In the genomic region with DNA sequence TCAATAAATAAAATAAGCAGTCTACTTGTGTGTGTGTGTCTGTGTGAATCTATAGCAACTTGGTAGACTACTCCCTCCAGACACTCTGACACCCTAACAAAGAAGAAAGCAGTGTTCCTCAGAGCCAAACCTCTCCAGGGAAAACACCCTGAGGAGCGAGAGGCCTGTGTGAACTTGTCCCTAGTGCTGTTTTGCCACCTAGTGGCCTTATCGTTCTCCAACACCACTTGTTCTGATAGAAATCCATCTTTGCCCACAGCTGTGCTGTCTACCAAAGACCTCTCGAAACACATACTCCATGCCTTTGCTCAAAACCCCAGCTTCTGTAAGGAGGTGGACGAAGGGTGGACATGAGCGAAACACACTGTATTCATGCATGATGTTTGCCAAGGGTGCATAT, we compare ENCODE assay signal across 10 mouse cellular contexts. TPM values are rescaled to one million over a fixed set of nuclear protein-coding genes. Genes with fewer than 3 reads are reported as not detected.
DNase-seq lines count a peak whose midpoint lies in the region; ATAC-seq and TF ChIP-seq lines count a peak whose summit lies in the region.
"Had no signal": no experiment of that assay in that cellular context is flagged by ENCODE, and none has a peak within 500 bp of the region (broad histone marks: within the 10 kb centered on the region; RNA-seq: fewer than 3 reads in every experiment).

No protein-coding gene starts in this region.

- no peaks in the 10 kb centered on the region for H3K9me3 ChIP-seq in embryonic facial prominence, embryonic 11.5 days (replicated peaks; ENCODE audit: control insufficient read depth, low read length)
- no peaks in the 10 kb centered on the region for H3K9me3 ChIP-seq in heart, embryonic 10.5 days
- no peaks in the 10 kb centered on the region for H3K9me3 ChIP-seq in midbrain, postnatal 0 days (ENCODE audit: low read length)

- no peak overlapping the region for H3K4me3 ChIP-seq in embryonic facial prominence, embryonic 11.5 days (ENCODE audit: low read depth, low read length)
- no peak overlapping the region for H3K4me3 ChIP-seq in heart, embryonic 10.5 days
- H3K4me3 ChIP-seq in midbrain, postnatal 0 days (ENCODE audit: low read depth, low read length), result no peak overlapping the region
- H3K4me3 ChIP-seq in thymus, adult 2 months (ENCODE audit: control insufficient read depth, insufficient read depth, low read length), result no peak overlapping the region

- no peak for TF ChIP-seq POLR2A in thymus, adult 2 months (IDR thresholded peaks at IDR 0.05; ENCODE audit: control insufficient read depth, extremely low read depth, insufficient read depth, low read length, poor library complexity)

- 36% methylated on average over 5 of the region's 5 CpGs for WGBS in embryonic facial prominence, embryonic 11.5 days
- 32% methylated on average over 5 of the region's 5 CpGs for WGBS in heart, embryonic 10.5 days
- 32% methylated on average over 5 of the region's 5 CpGs for whole genome bisulfite sequencing in midbrain, postnatal 0 days
- WGBS in thymus, adult 2 months, result 42% methylated on average over 5 of the region's 5 CpGs

- no peaks in the 10 kb centered on the region for H3K4me1 ChIP-seq in embryonic facial prominence, embryonic 11.5 days (ENCODE audit: control insufficient read depth, insufficient read depth, low read length)
- no peaks in the 10 kb centered on the region for H3K4me1 ChIP-seq in heart, embryonic 10.5 days
- H3K4me1 ChIP-seq in midbrain, postnatal 0 days (ENCODE audit: insufficient read depth, low read length), result no peaks in the 10 kb centered on the region
- H3K4me1 ChIP-seq in thymus, adult 2 months (replicated peaks; ENCODE audit: control insufficient read depth, insufficient read depth, low read length), result no peaks in the 10 kb centered on the region

- 0 out of 2 replicates have a peak overlapping the region, but pooled peaks have one; percentile 23 for H3K9ac ChIP-seq in embryonic facial prominence, embryonic 11.5 days (replicated peaks; ENCODE audit: low read length)
- no peak overlapping the region for H3K9ac ChIP-seq in midbrain, postnatal 0 days (replicated peaks; ENCODE audit: low read length, poor library complexity, severe bottlenecking)

- H3K36me3 ChIP-seq in embryonic facial prominence, embryonic 11.5 days (replicated peaks; ENCODE audit: control insufficient read depth, insufficient read depth, low read depth, low read length), result no peaks in the 10 kb centered on the region
- no peaks in the 10 kb centered on the region for H3K36me3 ChIP-seq in heart, embryonic 10.5 days
- H3K36me3 ChIP-seq in midbrain, postnatal 0 days (ENCODE audit: insufficient read depth, low read length), result no peaks in the 10 kb centered on the region
- H3K36me3 ChIP-seq in thymus, adult 2 months (ENCODE audit: control insufficient read depth, insufficient read depth, low read length), result no peaks in the 10 kb centered on the region

- TF ChIP-seq CTCF in midbrain, postnatal 0 days (IDR thresholded peaks at IDR 0.05), result peak; percentile 86
- no peak for TF ChIP-seq CTCF in thymus, adult 2 months (IDR thresholded peaks at IDR 0.05; ENCODE audit: borderline replicate concordance, control insufficient read depth, extremely low read depth, insufficient read depth, low read length, poor library complexity)

- H3K27me3 ChIP-seq in embryonic facial prominence, embryonic 11.5 days (ENCODE audit: control insufficient read depth, insufficient read depth, low read length), result no peaks in the 10 kb centered on the region
- H3K27me3 ChIP-seq in heart, embryonic 10.5 days (ENCODE audit: insufficient read depth, poor library complexity, severe bottlenecking), result no peaks in the 10 kb centered on the region
- H3K27me3 ChIP-seq in midbrain, postnatal 0 days (ENCODE audit: insufficient read depth, low read length), result no peaks in the 10 kb centered on the region
- no peaks in the 10 kb centered on the region for H3K27me3 ChIP-seq in thymus, adult 2 months (ENCODE audit: control insufficient read depth, insufficient read depth, low read length)

- DNase-seq in 3T3-L1 (ENCODE audit: low read depth, low spot score) (peak; percentile 81), liver (peak; percentile 44)
- peak; percentile 68 to 90 for DNase-seq in adrenal gland, adult (ENCODE audit: inconsistent age in 2 of 2, low spot score in 1 of 2)
- peak; percentile 80 for DNase-seq in embryonic facial prominence, embryonic 11.5 days (ENCODE audit: low spot score)
- peak; percentile 85 for DNase-seq in heart, embryonic 10.5 days (ENCODE audit: low spot score)
- DNase-seq in kidney, adult 8-10 months, result peak; percentile 73 to 78
- peak; percentile 91 for DNase-seq in midbrain, postnatal 0 days (ENCODE audit: low spot score)
- peak; percentile 55 for DNase-seq in thymus, adult 2 months

- ATAC-seq in embryonic facial prominence, embryonic 11.5 days (replicated peaks; ENCODE audit: insufficient number of reproducible peaks, low FRiP score, low TSS enrichment, low read depth), result peak; percentile 54
- peak; percentile 67; the same call in 1 of the 2 replicates for ATAC-seq in midbrain, postnatal 0 days (ENCODE audit: low FRiP score)

- H3K4me2 ChIP-seq in embryonic facial prominence, embryonic 11.5 days (ENCODE audit: low read depth, low read length), result no peak overlapping the region
- no peak overlapping the region for H3K4me2 ChIP-seq in midbrain, postnatal 0 days (ENCODE audit: low read depth, low read length, poor library complexity, severe bottlenecking)

- no peak overlapping the region for H3K27ac ChIP-seq in embryonic facial prominence, embryonic 11.5 days (replicated peaks; ENCODE audit: low read depth, low read length)
- peak overlapping the region; percentile 17; the same call in 1 of the 2 replicates for H3K27ac ChIP-seq in heart, embryonic 10.5 days
- no peak overlapping the region for H3K27ac ChIP-seq in midbrain, postnatal 0 days (ENCODE audit: low read depth, low read length)
- H3K27ac ChIP-seq in thymus, adult 2 months (ENCODE audit: control insufficient read depth, insufficient read depth, low read length), result no peak overlapping the region

RNA-seq across cellular contexts. Expression of a gene that starts 8.3 kb away (rescaled TPM):
- not detected in 2 replicates for polyA plus RNA-seq in embryonic facial prominence, embryonic 11.5 days (2014; fragmentation: Nextera tagmentation; extraction: Ambion mirVana)
- polyA plus RNA-seq in heart, embryonic 10.5 days (2016; fragmentation: Nextera tagmentation; extraction: Ambion mirVana), result not detected in 2 replicates
- not detected in 2 replicates for total RNA-seq in midbrain, postnatal 0 days (2014; rRNA removed)
- 0.11 TPM in 1 of 2 replicates, not detected in the other for polyA plus RNA-seq in midbrain, postnatal 0 days (2015; fragmentation: Nextera tagmentation; extraction: Ambion mirVana)
- polyA plus RNA-seq in thymus, adult 2 months (2012; rRNA removed), result not detected in 2 replicates
- total RNA-seq: adrenal gland, adult 18-20 months; neutrophil, adult 5-6 weeks had no signal

RNA-seq across cellular contexts. Expression of a gene that starts 12.6 kb away (rescaled TPM):
- polyA plus RNA-seq in embryonic facial prominence, embryonic 11.5 days (2014; fragmentation: Nextera tagmentation; extraction: Ambion mirVana), result not detected in 2 replicates
- polyA plus RNA-seq in heart, embryonic 10.5 days (2016; fragmentation: Nextera tagmentation; extraction: Ambion mirVana), result not detected in 2 replicates
- not detected in 2 replicates for total RNA-seq in midbrain, postnatal 0 days (2014; rRNA removed)
- not detected in 2 replicates for polyA plus RNA-seq in midbrain, postnatal 0 days (2015; fragmentation: Nextera tagmentation; extraction: Ambion mirVana)
- not detected in 2 replicates for polyA plus RNA-seq in thymus, adult 2 months (2012; rRNA removed)
- total RNA-seq: adrenal gland, adult 18-20 months; neutrophil, adult 5-6 weeks had no signal

RNA-seq across cellular contexts. Expression of a gene that starts 16.9 kb away (rescaled TPM):
- polyA plus RNA-seq in embryonic facial prominence, embryonic 11.5 days (2014; fragmentation: Nextera tagmentation; extraction: Ambion mirVana), result 11.0 and 12.8 TPM in 2 replicates
- polyA plus RNA-seq in heart, embryonic 10.5 days (2016; fragmentation: Nextera tagmentation; extraction: Ambion mirVana), result 92.7 and 155 TPM in 2 replicates
- 403 and 449 TPM in 2 replicates for total RNA-seq in midbrain, postnatal 0 days (2014; rRNA removed)
- polyA plus RNA-seq in midbrain, postnatal 0 days (2015; fragmentation: Nextera tagmentation; extraction: Ambion mirVana), result 356 and 413 TPM in 2 replicates
- 85.1 and 178 TPM in 2 replicates for polyA plus RNA-seq in thymus, adult 2 months (2012; rRNA removed)

RNA-seq across cellular contexts. Expression of a gene that starts 38.1 kb away (rescaled TPM):
- 0.36 and 0.50 TPM in 2 replicates for polyA plus RNA-seq in embryonic facial prominence, embryonic 11.5 days (2014; fragmentation: Nextera tagmentation; extraction: Ambion mirVana)
- polyA plus RNA-seq in heart, embryonic 10.5 days (2016; fragmentation: Nextera tagmentation; extraction: Ambion mirVana), result 0.53 and 0.63 TPM in 2 replicates
- total RNA-seq in midbrain, postnatal 0 days (2014; rRNA removed), result 2.7 and 3.2 TPM in 2 replicates
- 0.70 and 0.84 TPM in 2 replicates for polyA plus RNA-seq in midbrain, postnatal 0 days (2015; fragmentation: Nextera tagmentation; extraction: Ambion mirVana)
- 0.84 and 1.5 TPM in 2 replicates for polyA plus RNA-seq in thymus, adult 2 months (2012; rRNA removed)

RNA-seq across cellular contexts. Expression of a gene that starts 46.2 kb away (rescaled TPM):
- 37.9 and 41.5 TPM in 2 replicates for polyA plus RNA-seq in embryonic facial prominence, embryonic 11.5 days (2014; fragmentation: Nextera tagmentation; extraction: Ambion mirVana)
- polyA plus RNA-seq in heart, embryonic 10.5 days (2016; fragmentation: Nextera tagmentation; extraction: Ambion mirVana), result 40.0 and 45.1 TPM in 2 replicates
- 68.2 and 71.6 TPM in 2 replicates for total RNA-seq in midbrain, postnatal 0 days (2014; rRNA removed)
- 70.3 and 91.4 TPM in 2 replicates for polyA plus RNA-seq in midbrain, postnatal 0 days (2015; fragmentation: Nextera tagmentation; extraction: Ambion mirVana)
- polyA plus RNA-seq in thymus, adult 2 months (2012; rRNA removed), result 50.4 and 56.7 TPM in 2 replicates
